Mouse (Mus musculus): ENCODE data around the gene Hspa8.

DNA sequence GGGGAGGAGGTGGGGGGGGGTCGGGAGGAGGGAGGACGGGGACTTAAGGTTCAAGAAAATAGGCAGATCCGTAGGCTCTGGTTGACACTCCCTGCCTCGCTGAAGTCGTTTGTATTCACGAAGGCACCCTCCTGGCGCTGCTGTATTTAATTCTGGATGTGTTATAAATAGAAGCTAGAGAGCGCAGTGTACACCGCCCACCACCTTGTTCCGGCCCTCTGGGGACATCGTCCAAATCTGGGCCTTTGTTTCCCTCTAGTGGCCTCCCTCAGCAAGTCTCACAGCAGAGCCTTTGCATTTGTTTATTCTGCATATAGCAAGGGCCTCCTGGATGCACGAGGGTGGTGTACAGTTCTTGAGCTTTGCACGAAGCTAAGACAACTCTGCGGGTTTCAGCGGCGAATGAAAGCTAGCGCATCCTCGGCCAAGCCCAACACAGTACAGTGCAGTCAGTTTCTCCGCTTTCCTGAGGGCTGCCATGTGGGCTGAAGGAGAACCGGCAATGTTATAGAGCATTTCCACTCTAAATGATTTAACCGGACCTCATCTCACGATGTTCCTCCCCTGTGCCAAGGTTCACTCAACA is 43.0 kb upstream of the Hspa8 start:
- TF ChIP-seq POLR2A (IDR thresholded peaks at IDR 0.05; ENCODE audit: insufficient read depth, low read depth, low read length) (no peak), CTCF (IDR thresholded peaks at IDR 0.05; ENCODE audit: insufficient read depth, low read depth, low read length) (peak; percentile 70)

All from olfactory bulb, adult 2 months (tissue).